Mouse (Mus musculus): ENCODE data around the gene Dcxr. TPM values are rescaled to one million over a fixed set of nuclear protein-coding genes. Genes with fewer than 3 reads are reported as not detected.
"Not testable (repeated sequence)": the region's sequence is repeated elsewhere in the genome, so short reads cannot be mapped to it uniquely, and the experiment has no call there.

The Dcxr gene
- polyA plus RNA-seq, 1 experiment from 2014 or later, result 8.8 TPM

GRCm38 (mm10) chr11:120682683-120683082 lies 44.4 kb downstream of the Dcxr start:
- no peaks in the 10 kb centered on the region for H3K4me1 ChIP-seq (replicated peaks)
- H3K36me3 ChIP-seq, result peaks cover 27% of the 10 kb centered on the region
- no peak overlapping the region for H3K4me2 ChIP-seq

GRCm38 (mm10) chr11:120679909-120680308 lies 47.2 kb downstream of the Dcxr start:
- peaks cover 27% of the 10 kb centered on the region for H3K36me3 ChIP-seq
- peaks cover 4% of the 10 kb centered on the region; the same call in 1 of the 2 replicates for H3K4me1 ChIP-seq (replicated peaks)
- no peaks in the 10 kb centered on the region for H3K9me3 ChIP-seq
- no peak for ATAC-seq (ENCODE audit: low FRiP score, low read depth)
- no peak overlapping the region for H3K9ac ChIP-seq
- H3K27ac ChIP-seq (replicated peaks), result no peak overlapping the region
- WGBS, result 85% methylated on average over 3 of the region's 3 CpGs
- no peak overlapping the region for H3K4me2 ChIP-seq
- H3K27me3 ChIP-seq, result no peaks in the 10 kb centered on the region
- no peak overlapping the region for H3K4me3 ChIP-seq

More at GRCm38 (mm10) chr11:120682683-120683082, 44.4 kb downstream of the Dcxr start:
- WGBS, result 95% methylated on average over 5 of the region's 5 CpGs
- H3K27me3 ChIP-seq, result no peaks in the 10 kb centered on the region
- H3K27ac ChIP-seq (replicated peaks), result no peak overlapping the region
- H3K9me3 ChIP-seq, result no peaks in the 10 kb centered on the region
- ATAC-seq (ENCODE audit: low FRiP score, low read depth), result no peak
- no peak overlapping the region for H3K9ac ChIP-seq
- H3K4me3 ChIP-seq, result no peak overlapping the region

- Histone ChIP-seq H3K9ac (no peak overlapping the region), H3K27ac (replicated peaks) (no peak overlapping the region), H3K4me3 (no peak overlapping the region), H3K27me3 (no peaks in the 10 kb centered on the region), H3K4me1 (replicated peaks) (peaks cover 18% of the 10 kb centered on the region), H3K9me3 (no peaks in the 10 kb centered on the region), H3K4me2 (no peak overlapping the region), H3K36me3 (peaks cover 22% of the 10 kb centered on the region)
- 97% methylated on average over 4 of the region's 4 CpGs for WGBS
- ATAC-seq (ENCODE audit: low FRiP score, low read depth), result no peak
These were observed 50.1 kb downstream of the Dcxr start for GRCm38 (mm10) chr11:120676951-120677350.

GRCm38 (mm10) chr11:120675875-120676274 lies 51.2 kb downstream of the Dcxr start:
- not testable (repeated sequence) for H3K27me3 ChIP-seq; H3K9ac ChIP-seq; H3K4me3 ChIP-seq; H3K9me3 ChIP-seq; ATAC-seq (ENCODE audit: low FRiP score, low read depth); H3K27ac ChIP-seq (replicated peaks); H3K4me2 ChIP-seq
- Histone ChIP-seq H3K4me1 (replicated peaks) (peaks cover 18% of the 10 kb centered on the region), H3K36me3 (peaks cover 16% of the 10 kb centered on the region)
- WGBS, result 90% methylated on average over 4 of the region's 5 CpGs

Other genes with a start within 250 kb of the Dcxr start
- 122 and 125 TPM in 2 replicates for gene Mrpl12, start 242.7 kb downstream of the Dcxr start, polyA plus RNA-seq (2015; fragmentation: Nextera tagmentation; extraction: Ambion mirVana)
- 31.7 and 31.9 TPM in 2 replicates for gene Slc25a10, start 235.4 kb downstream of the Dcxr start, polyA plus RNA-seq (2015; fragmentation: Nextera tagmentation; extraction: Ambion mirVana)
- 0.41 and 0.75 TPM in 2 replicates for gene Gcgr, start 196.6 kb downstream of the Dcxr start, polyA plus RNA-seq (2015; fragmentation: Nextera tagmentation; extraction: Ambion mirVana)
- gene Mcrip1, start 177.6 kb downstream of the Dcxr start, polyA plus RNA-seq (2015; fragmentation: Nextera tagmentation; extraction: Ambion mirVana), result 243 and 246 TPM in 2 replicates
- gene Ppp1r27, start 176.1 kb downstream of the Dcxr start, polyA plus RNA-seq (2015; fragmentation: Nextera tagmentation; extraction: Ambion mirVana), result not detected in 2 replicates
- gene P4hb, start 154.0 kb downstream of the Dcxr start, polyA plus RNA-seq (2015; fragmentation: Nextera tagmentation; extraction: Ambion mirVana), result 263 and 274 TPM in 2 replicates
- 492 and 533 TPM in 2 replicates for gene Arhgdia, start 145.7 kb downstream of the Dcxr start, polyA plus RNA-seq (2015; fragmentation: Nextera tagmentation; extraction: Ambion mirVana)
- 247 and 251 TPM in 2 replicates for gene Alyref, start 128.9 kb downstream of the Dcxr start, polyA plus RNA-seq (2015; fragmentation: Nextera tagmentation; extraction: Ambion mirVana)
- gene Anapc11, start 128.9 kb downstream of the Dcxr start, polyA plus RNA-seq (2015; fragmentation: Nextera tagmentation; extraction: Ambion mirVana), result 200 and 215 TPM in 2 replicates
- 0.71 and 1.1 TPM in 2 replicates for gene Npb, start 118.8 kb downstream of the Dcxr start, polyA plus RNA-seq (2015; fragmentation: Nextera tagmentation; extraction: Ambion mirVana)
- 213 and 226 TPM in 2 replicates for gene Pcyt2, start 109.3 kb downstream of the Dcxr start, polyA plus RNA-seq (2015; fragmentation: Nextera tagmentation; extraction: Ambion mirVana)
- gene Sirt7, start 102.0 kb downstream of the Dcxr start, polyA plus RNA-seq (2015; fragmentation: Nextera tagmentation; extraction: Ambion mirVana), result 43.4 and 45.6 TPM in 2 replicates
- gene Mafg, start 93.7 kb downstream of the Dcxr start, polyA plus RNA-seq (2015; fragmentation: Nextera tagmentation; extraction: Ambion mirVana), result 42.5 and 42.7 TPM in 2 replicates
- gene Pycr1, start 83.5 kb downstream of the Dcxr start, polyA plus RNA-seq (2015; fragmentation: Nextera tagmentation; extraction: Ambion mirVana), result 19.0 and 21.3 TPM in 2 replicates
- 0.67 and 1.0 TPM in 2 replicates for gene Myadml2, start 79.1 kb downstream of the Dcxr start, polyA plus RNA-seq (2015; fragmentation: Nextera tagmentation; extraction: Ambion mirVana)
- gene Notum, start 66.1 kb downstream of the Dcxr start, polyA plus RNA-seq (2015; fragmentation: Nextera tagmentation; extraction: Ambion mirVana), result 2.2 and 2.3 TPM in 2 replicates
- 140 and 154 TPM in 2 replicates for gene Aspscr1, start 54.3 kb downstream of the Dcxr start, polyA plus RNA-seq (2015; fragmentation: Nextera tagmentation; extraction: Ambion mirVana)
- gene Cenpx, start 13.5 kb downstream of the Dcxr start, polyA plus RNA-seq (2015; fragmentation: Nextera tagmentation; extraction: Ambion mirVana), result 107 and 109 TPM in 2 replicates
- gene Lrrc45, start 13.4 kb downstream of the Dcxr start, polyA plus RNA-seq (2015; fragmentation: Nextera tagmentation; extraction: Ambion mirVana), result 74.9 and 81.2 TPM in 2 replicates
- 540 and 587 TPM in 2 replicates for gene Rac3, start 5.8 kb downstream of the Dcxr start, polyA plus RNA-seq (2015; fragmentation: Nextera tagmentation; extraction: Ambion mirVana)
- 0.97 and 2.1 TPM in 2 replicates for gene Cbr2, start 4.8 kb upstream of the Dcxr start, polyA plus RNA-seq (2015; fragmentation: Nextera tagmentation; extraction: Ambion mirVana)
- 2.1 and 2.9 TPM in 2 replicates for gene Hmga1b, start 35.5 kb upstream of the Dcxr start, polyA plus RNA-seq (2015; fragmentation: Nextera tagmentation; extraction: Ambion mirVana)
- gene Rfng, start 56.9 kb upstream of the Dcxr start, polyA plus RNA-seq (2015; fragmentation: Nextera tagmentation; extraction: Ambion mirVana), result 119 and 141 TPM in 2 replicates
- 275 and 300 TPM in 2 replicates for gene Gps1, start 57.0 kb upstream of the Dcxr start, polyA plus RNA-seq (2015; fragmentation: Nextera tagmentation; extraction: Ambion mirVana)
- 45.2 and 48.6 TPM in 2 replicates for gene Dus1l, start 69.1 kb upstream of the Dcxr start, polyA plus RNA-seq (2015; fragmentation: Nextera tagmentation; extraction: Ambion mirVana)
- gene Fasn, start 97.3 kb upstream of the Dcxr start, polyA plus RNA-seq (2015; fragmentation: Nextera tagmentation; extraction: Ambion mirVana), result 90.0 and 94.7 TPM in 2 replicates
- 5.7 and 6.1 TPM in 2 replicates for gene Ccdc57, start 205.6 kb upstream of the Dcxr start, polyA plus RNA-seq (2015; fragmentation: Nextera tagmentation; extraction: Ambion mirVana)
- gene Slc16a3, start 221.2 kb upstream of the Dcxr start, polyA plus RNA-seq (2015; fragmentation: Nextera tagmentation; extraction: Ambion mirVana), result 10.4 and 10.9 TPM in 2 replicates